Mouse (Mus musculus) limb, embryonic 10.5 days (tissue): ENCODE data around the gene Scg3. TPM values are rescaled to one million over a fixed set of nuclear protein-coding genes. Genes with fewer than 3 reads are reported as not detected.
"Not testable (repeated sequence)": the region's sequence is repeated elsewhere in the genome, so short reads cannot be mapped to it uniquely, and the experiment has no call there.

Source experiments
- DNase-seq: peaks from one replicate; pipeline ENCODE4 v3.0.0-alpha.2; 2017; ENCODE audit warnings: low spot score
- H3K27ac ChIP-seq: fragments of 300-500 bp; sonication (generic); 2 replicates; pipeline ENCODE4 v1.5.1; 2016; ENCODE audit warnings: mild to moderate bottlenecking
- H3K27me3 ChIP-seq: fragments of 300-500 bp; sonication (generic); 2 replicates; pipeline ENCODE4 v1.6.1; 2016; ENCODE audit warnings: low read depth, mild to moderate bottlenecking; ENCODE audit not compliant: poor library complexity, severe bottlenecking
- H3K36me3 ChIP-seq: fragments of 300-500 bp; sonication (generic); 2 replicates; pipeline ENCODE4 v1.6.1; 2016; ENCODE audit warnings: mild to moderate bottlenecking, moderate library complexity
- H3K4me1 ChIP-seq: fragments of 300-500 bp; sonication (generic); 2 replicates; pipeline ENCODE4 v1.6.1; 2016
- H3K4me3 ChIP-seq: fragments of 300-500 bp; sonication (generic); 2 replicates; pipeline ENCODE4 v1.5.1; 2016; ENCODE audit warnings: mild to moderate bottlenecking, moderate library complexity
- H3K9me3 ChIP-seq: fragments of 300-500 bp; sonication (generic); replicated peaks from 2 replicates; pipeline ENCODE4 v1.6.1; 2016; ENCODE audit warnings: mild to moderate bottlenecking
- WGBS: fragments of 180-500 bp; shearing (Covaris S2); methylation state at CpG from one replicate; pipeline ENCODE4 v1.1.7; 2016; 5-methylcytosine and 5-hydroxymethylcytosine counted together
- polyA plus RNA-seq: library from polyadenylated mRNA; unstranded; fragments of >200 nt; fragmentation: Nextera tagmentation; extraction: Ambion mirVana; gene quantifications from 2 replicates; pipeline ENCODE4 v1.2.1, GENCODE M21; 2016

The Scg3 gene
- polyA plus RNA-seq, 1 experiment from 2014 or later = not detected

GRCm38 (mm10) chr9:75656456-75656855 lies 27.4 kb downstream of the Scg3 start:
- H3K27ac ChIP-seq, H3K4me1 ChIP-seq, H3K4me3 ChIP-seq, H3K36me3 ChIP-seq, H3K9me3 ChIP-seq, H3K27me3 ChIP-seq, DNase-seq: not testable (repeated sequence)
- 79% methylated on average over 3 of the region's 3 CpGs for WGBS

- H3K27ac ChIP-seq = no peak overlapping the region
- H3K9me3 ChIP-seq = no peaks in the 10 kb centered on the region
- H3K4me3 ChIP-seq = no peak overlapping the region
- WGBS = 75% methylated on average over 12 of the region's 12 CpGs
- no peak for DNase-seq
- H3K4me1 ChIP-seq = no peaks in the 10 kb centered on the region
- H3K27me3 ChIP-seq = no peaks in the 10 kb centered on the region
- no peaks in the 10 kb centered on the region for H3K36me3 ChIP-seq
Observed at GRCm38 (mm10) chr9:75653981-75654911, 29.6 kb downstream of the Scg3 start.

GRCm38 (mm10) chr9:75645405-75645804 lies 38.5 kb downstream of the Scg3 start:
- 43% methylated on average over 3 of the region's 3 CpGs for WGBS

GRCm38 (mm10) chr9:75634226-75634625 lies 49.6 kb downstream of the Scg3 start:
- peaks cover 3% of the 10 kb centered on the region; the same call in 1 of the 2 replicates for H3K36me3 ChIP-seq
- 0 out of 2 replicates have a peak, but pooled peaks cover 4% of the 10 kb centered on the region for H3K4me1 ChIP-seq
- H3K9me3 ChIP-seq = no peaks in the 10 kb centered on the region
- H3K4me3 ChIP-seq = no peak overlapping the region
- H3K27me3 ChIP-seq = no peaks in the 10 kb centered on the region
- DNase-seq = no peak
- no peak overlapping the region for H3K27ac ChIP-seq
- 95% methylated on average over 4 of the region's 4 CpGs for WGBS

More at GRCm38 (mm10) chr9:75645405-75645804, 38.5 kb downstream of the Scg3 start:
- Histone ChIP-seq H3K9me3 (no peaks in the 10 kb centered on the region), H3K4me1 (peaks cover 9% of the 10 kb centered on the region), H3K36me3 (no peaks in the 10 kb centered on the region), H3K27ac (no peak overlapping the region), H3K4me3 (no peak overlapping the region), H3K27me3 (no peaks in the 10 kb centered on the region)
- DNase-seq = no peak

GRCm38 (mm10) chr9:75633603-75634002 lies 50.3 kb downstream of the Scg3 start:
- Histone ChIP-seq H3K36me3 (peaks cover 2% of the 10 kb centered on the region; the same call in 1 of the 2 replicates), H3K4me3 (no peak overlapping the region), H3K27ac (no peak overlapping the region), H3K27me3 (no peaks in the 10 kb centered on the region), H3K9me3 (no peaks in the 10 kb centered on the region), H3K4me1 (0 out of 2 replicates have a peak, but pooled peaks cover 4% of the 10 kb centered on the region)
- 82% methylated on average over 8 of the region's 8 CpGs for WGBS
- DNase-seq = no peak

- Histone ChIP-seq H3K4me1 (0 out of 2 replicates have a peak, but pooled peaks cover 4% of the 10 kb centered on the region), H3K27me3 (no peaks in the 10 kb centered on the region), H3K27ac (no peak overlapping the region), H3K9me3 (no peaks in the 10 kb centered on the region), H3K4me3 (no peak overlapping the region), H3K36me3 (no peaks in the 10 kb centered on the region)
- DNase-seq = peak; percentile 56
- 63% methylated on average over 1 of the region's 1 CpGs for WGBS
Observed at GRCm38 (mm10) chr9:75632902-75633301, 51.0 kb downstream of the Scg3 start.

- no peak overlapping the region for H3K27ac ChIP-seq
- H3K4me3 ChIP-seq = no peak overlapping the region
- H3K36me3 ChIP-seq = no peaks in the 10 kb centered on the region
- WGBS = 69% methylated on average over 10 of the region's 10 CpGs
- no peaks in the 10 kb centered on the region for H3K9me3 ChIP-seq
- 0 out of 2 replicates have a peak, but pooled peaks cover 4% of the 10 kb centered on the region for H3K4me1 ChIP-seq
- no peak for DNase-seq
- H3K27me3 ChIP-seq = no peaks in the 10 kb centered on the region
Observed at GRCm38 (mm10) chr9:75632111-75632510, 51.7 kb downstream of the Scg3 start.

- DNase-seq = no peak
- no peaks in the 10 kb centered on the region for H3K36me3 ChIP-seq
- no peaks in the 10 kb centered on the region for H3K9me3 ChIP-seq
- WGBS = 86% methylated on average over 8 of the region's 8 CpGs
- no peaks in the 10 kb centered on the region for H3K27me3 ChIP-seq
- peaks cover 10% of the 10 kb centered on the region; the same call in 1 of the 2 replicates for H3K4me1 ChIP-seq
- no peak overlapping the region for H3K27ac ChIP-seq
- H3K4me3 ChIP-seq = no peak overlapping the region
Observed at GRCm38 (mm10) chr9:75630823-75631454, 52.9 kb downstream of the Scg3 start.

GRCm38 (mm10) chr9:75626308-75626604 lies 57.6 kb downstream of the Scg3 start:
- Histone ChIP-seq H3K27me3 (peaks cover 13% of the 10 kb centered on the region; the same call in 1 of the 2 replicates), H3K27ac (peak overlapping the region; percentile 96)
- under 1% methylated on average over 14 of the region's 14 CpGs for WGBS

GRCm38 (mm10) chr9:75625556-75626307 lies 58.1 kb downstream of the Scg3 start, which contains the start of gene Lysmd2:
Lysmd2 (plus strand) TSS chr9:75625741.
- Histone ChIP-seq H3K9me3 (no peaks in the 10 kb centered on the region), H3K36me3 (no peaks in the 10 kb centered on the region), H3K27me3 (peaks cover 13% of the 10 kb centered on the region; the same call in 1 of the 2 replicates), H3K4me3 (peak within 1 kb of the TSS; percentile 82), H3K4me1 (peaks cover 12% of the 10 kb centered on the region), H3K27ac (peak within 1 kb of the TSS; percentile 96)
- peak; percentile 81 for DNase-seq
- under 1% methylated on average over 92 of the region's 94 CpGs for WGBS

More at GRCm38 (mm10) chr9:75626308-75626604, 57.6 kb downstream of the Scg3 start:
- no peaks in the 10 kb centered on the region for H3K36me3 ChIP-seq
- DNase-seq = no peak
- H3K4me1 ChIP-seq = peaks cover 12% of the 10 kb centered on the region
- H3K9me3 ChIP-seq = no peaks in the 10 kb centered on the region
- H3K4me3 ChIP-seq = peak overlapping the region; percentile 82

GRCm38 (mm10) chr9:75624983-75625555 lies 58.8 kb downstream of the Scg3 start:
- peak; percentile 37 for DNase-seq
- Histone ChIP-seq H3K9me3 (no peaks in the 10 kb centered on the region), H3K4me3 (peak overlapping the region; percentile 82), H3K27ac (peak overlapping the region; percentile 96), H3K36me3 (no peaks in the 10 kb centered on the region), H3K4me1 (peaks cover 12% of the 10 kb centered on the region), H3K27me3 (peaks cover 13% of the 10 kb centered on the region; the same call in 1 of the 2 replicates)
- 17% methylated on average over 18 of the region's 18 CpGs for WGBS

GRCm38 (mm10) chr9:75621428-75621827 lies 62.4 kb downstream of the Scg3 start:
- 90% methylated on average over 3 of the region's 3 CpGs for WGBS
- H3K4me3 ChIP-seq = no peak overlapping the region
- no peaks in the 10 kb centered on the region for H3K36me3 ChIP-seq
- H3K4me1 ChIP-seq = peaks cover 20% of the 10 kb centered on the region
- no peaks in the 10 kb centered on the region for H3K9me3 ChIP-seq
- no peak for DNase-seq
- no peak overlapping the region for H3K27ac ChIP-seq
- H3K27me3 ChIP-seq = peaks cover 13% of the 10 kb centered on the region; the same call in 1 of the 2 replicates
